Mouse (Mus musculus) ES-E14 (cell line): ENCODE measurements at regions not wholly inside any gene's neighbourhood (a gene's known extent, or its start where the extent isn't known, plus 50 kb on each side); places are given as distances from the start of the nearest gene placed in this dataset.

ENCODE experiments used
- DNase-seq: peaks from one replicate; pipeline ENCODE4 v3.0.0-alpha.2; 2013; ENCODE audit warnings: low read depth, low spot score
- H3K27ac ChIP-seq: 2 replicates; pipeline ENCODE4 v1.5.1; 2012; ENCODE audit warnings: low read depth, mild to moderate bottlenecking, low read length, moderate library complexity, mixed read lengths; ENCODE audit not compliant: poor library complexity, insufficient read depth, severe bottlenecking
- H3K36me3 ChIP-seq: 2 replicates; pipeline ENCODE4 v1.6.1; 2012; ENCODE audit warnings: mild to moderate bottlenecking, low read length, moderate library complexity, mixed read lengths; ENCODE audit not compliant: control insufficient read depth, poor library complexity, insufficient read depth, severe bottlenecking
- H3K4me1 ChIP-seq, 2 experiments: fragments of 150-350 bp in 1 of 2; sonication (generic) in 1 of 2; 2 replicates each; pipeline ENCODE4 v1.6.1; 2012; ENCODE audit warnings: low read length in 2 of 2, mild to moderate bottlenecking in 1 of 2, mixed read lengths in 1 of 2; ENCODE audit not compliant: control insufficient read depth in 2 of 2, insufficient read depth in 2 of 2, poor library complexity in 1 of 2
- H3K4me3 ChIP-seq, 2 experiments: fragments of 150-350 bp in 1 of 2; sonication (generic) in 1 of 2; 2 replicates each; pipeline ENCODE4 v1.5.1; 2012; ENCODE audit warnings: low read length in 2 of 2, low read depth in 1 of 2, mild to moderate bottlenecking in 1 of 2, mixed read lengths in 1 of 2; ENCODE audit not compliant: insufficient read depth in 1 of 2, poor library complexity in 1 of 2, severe bottlenecking in 1 of 2
- H3K9ac ChIP-seq: 2 replicates; pipeline ENCODE4 v1.6.1; 2012; ENCODE audit warnings: low read depth, mild to moderate bottlenecking, low read length, mixed read lengths; ENCODE audit not compliant: poor library complexity, insufficient read depth, severe bottlenecking
- H3K9me3 ChIP-seq: fragments of 150-350 bp; sonication (generic); 2 replicates; pipeline ENCODE4 v1.6.1; 2012; ENCODE audit warnings: low read depth, mild to moderate bottlenecking, low read length; ENCODE audit not compliant: control insufficient read depth, insufficient read depth
- CHD2 ChIP-seq: IDR thresholded peaks from 2 replicates; pipeline ENCODE4 v1.6.1; 2014; ENCODE audit warnings: mild to moderate bottlenecking, low read depth, low read length, inconsistent platforms
- HCFC1 ChIP-seq: IDR thresholded peaks from 2 replicates; pipeline ENCODE4 v1.6.1; 2012; ENCODE audit warnings: low read length, inconsistent platforms, borderline replicate concordance; ENCODE audit not compliant: insufficient read depth
- MAFK ChIP-seq: IDR thresholded peaks from 2 replicates; pipeline ENCODE4 v1.6.1; 2014; ENCODE audit warnings: mild to moderate bottlenecking, low read depth, low read length, inconsistent platforms; ENCODE audit not compliant: insufficient read depth
- ZC3H11A ChIP-seq: IDR thresholded peaks from 2 replicates; pipeline ENCODE4 v1.6.1; 2012; ENCODE audit warnings: low read depth, mild to moderate bottlenecking, inconsistent platforms, low read length, borderline replicate concordance
- ZNF384 ChIP-seq: IDR thresholded peaks from 2 replicates; pipeline ENCODE4 v1.6.1; 2012; ENCODE audit warnings: low read depth, low read length, inconsistent platforms
- in situ Hi-C, 2 experiments: fragments of 600-800 bp; cut with MboI; formaldehyde crosslinking; loops; one replicate each; pipeline ENCODE4 v1.15.1; 2025; ENCODE audit warnings: low sequenced_read_pairs in 2 of 2, inconsistent platforms in 1 of 2; ENCODE audit not compliant: unreplicated experiment in 2 of 2

DNA sequence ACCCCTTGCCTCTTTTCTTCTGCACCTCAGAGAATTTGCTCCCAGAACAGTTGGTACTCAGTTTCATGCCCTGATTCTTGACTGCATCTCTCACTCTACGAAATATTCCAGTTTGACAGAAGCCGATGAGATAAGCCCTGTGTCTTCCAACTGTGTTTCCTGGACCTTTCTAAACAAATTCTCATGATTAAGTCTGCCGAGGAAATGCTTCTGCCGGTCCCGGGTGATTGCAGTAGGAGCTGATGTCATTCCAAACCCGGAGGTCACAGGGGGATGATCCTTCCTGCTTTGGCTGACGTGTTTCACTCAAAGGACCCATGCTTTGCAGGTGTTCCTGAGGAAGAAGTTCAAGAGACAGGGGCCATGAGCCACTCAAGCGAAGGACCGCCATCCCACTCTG lies 172.2 kb downstream of the Rpl14 start:
- H3K9ac ChIP-seq: no peak overlapping the region
- no peak overlapping the region for H3K27ac ChIP-seq
- peaks cover 0 to 16% of the 10 kb centered on the region in 2 experiments; a peak in 2 of 4 replicates for H3K4me1 ChIP-seq
- in situ Hi-C loops: no loop called here
- no peaks in the 10 kb centered on the region for H3K36me3 ChIP-seq
- no peaks in the 10 kb centered on the region for H3K9me3 ChIP-seq
- DNase-seq: no peak
- TF ChIP-seq ZC3H11A (no peak), ZNF384 (no peak), HCFC1 (no peak), MAFK (no peak), CHD2 (no peak)
- no peak overlapping the region for H3K4me3 ChIP-seq

DNA sequence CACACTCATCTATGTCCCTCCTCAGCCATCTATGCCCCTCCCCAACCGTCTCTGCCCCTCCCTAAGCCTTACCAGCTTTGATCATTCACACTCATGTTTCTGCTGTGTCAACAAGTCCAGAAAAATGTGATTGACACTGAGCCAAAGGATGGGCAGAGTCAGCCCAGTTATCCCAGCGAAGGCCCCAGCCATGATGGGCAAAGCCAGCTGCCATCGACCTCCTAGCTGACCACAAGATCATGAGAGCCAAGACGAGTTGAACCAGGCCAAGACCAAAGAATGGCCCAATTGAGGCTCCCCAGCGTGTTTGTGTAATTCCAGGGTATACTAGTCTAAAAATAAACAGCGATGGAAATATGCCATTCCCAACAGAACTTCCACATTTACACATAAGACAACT lies 174.4 kb downstream of the Rpl14 start:
- peaks cover 0 to 9% of the 10 kb centered on the region in 2 experiments; a peak in 1 of 4 replicates for H3K4me1 ChIP-seq
- no peaks in the 10 kb centered on the region for H3K36me3 ChIP-seq
- no peak overlapping the region for H3K27ac ChIP-seq
- no peak for DNase-seq
- no peak overlapping the region for H3K9ac ChIP-seq
- no peaks in the 10 kb centered on the region for H3K9me3 ChIP-seq
- in situ Hi-C loops: no loop called here
- TF ChIP-seq ZNF384 (no peak), HCFC1 (no peak), MAFK (no peak), CHD2 (no peak)
- no peak overlapping the region for H3K4me3 ChIP-seq

DNA sequence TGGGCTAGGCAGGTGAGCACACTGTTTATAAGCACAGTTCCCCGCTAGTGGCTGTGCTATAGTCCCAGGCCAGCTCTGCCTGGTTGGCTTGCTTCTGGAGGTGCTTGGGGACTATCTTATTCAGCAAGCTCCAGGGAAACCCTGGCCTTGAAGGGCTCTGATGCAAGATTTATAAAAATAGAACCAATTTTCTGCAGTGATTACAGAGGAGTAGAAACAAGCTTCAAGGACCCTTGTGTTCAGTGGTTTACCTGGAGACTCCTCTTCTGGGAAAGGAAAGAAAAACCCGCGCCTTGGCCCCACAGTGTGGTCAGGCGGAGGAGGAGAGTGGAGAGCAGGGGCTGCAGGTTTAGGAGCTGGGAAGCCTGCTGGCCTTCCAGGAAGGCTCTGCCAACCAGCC lies 178.2 kb upstream of the Ctnnb1 start:
- no peak overlapping the region for H3K4me3 ChIP-seq
- H3K9me3 ChIP-seq: no peaks in the 10 kb centered on the region
- no peaks in the 10 kb centered on the region for H3K36me3 ChIP-seq
- no peak overlapping the region for H3K27ac ChIP-seq
- H3K9ac ChIP-seq: no peak overlapping the region
- DNase-seq: no peak
- TF ChIP-seq MAFK: no peak
- TF ChIP-seq ZC3H11A: no peak
- TF ChIP-seq ZNF384: no peak
- no peak for TF ChIP-seq HCFC1
- in situ Hi-C loops: no loop called here
- peaks cover 2 to 33% of the 10 kb centered on the region in 2 experiments for H3K4me1 ChIP-seq

DNA sequence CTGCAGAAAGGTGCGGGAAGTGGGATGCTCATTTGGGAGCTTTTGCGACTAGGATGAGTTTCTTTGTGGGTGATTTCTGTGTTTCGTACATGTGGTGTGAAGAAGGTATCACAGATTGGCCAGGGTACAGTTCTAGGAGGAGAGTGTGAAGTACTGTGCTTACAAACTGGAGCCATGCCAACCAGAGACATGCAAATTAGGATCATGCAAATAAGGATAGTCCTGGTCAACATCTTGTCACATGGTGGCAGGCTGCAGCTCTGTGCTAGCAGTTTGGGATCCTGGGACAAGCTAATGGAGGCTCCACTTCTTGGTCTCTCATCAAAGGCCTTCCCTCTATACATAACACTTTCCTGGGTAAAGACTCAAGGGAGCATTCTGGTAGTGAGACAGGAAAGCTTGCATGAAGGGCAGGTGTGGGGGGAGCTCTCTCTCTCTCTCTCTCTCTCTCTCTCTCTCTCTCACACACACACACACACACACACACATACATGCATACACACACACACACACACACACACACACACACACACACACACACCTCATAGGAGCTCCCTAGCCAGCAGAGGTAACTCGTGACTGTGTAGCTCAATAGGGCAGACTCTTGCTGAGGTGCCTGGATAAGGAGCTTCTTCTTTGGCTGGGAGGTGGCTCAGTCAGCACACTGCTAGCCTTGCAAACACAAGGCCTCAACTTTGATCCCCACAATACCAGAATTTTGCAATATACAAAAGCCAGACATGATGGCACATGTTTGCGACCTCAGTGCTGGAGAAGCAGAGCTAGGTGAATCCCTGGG lies 177.1 kb upstream of the Ctnnb1 start:
- no peak for DNase-seq
- in situ Hi-C loops: no loop called here
- Histone ChIP-seq H3K27ac (no peak overlapping the region), H3K4me1 (peaks cover 2 to 29% of the 10 kb centered on the region in 2 experiments), H3K9ac (no peak overlapping the region), H3K4me3 (no peak overlapping the region), H3K36me3 (no peaks in the 10 kb centered on the region), H3K9me3 (no peaks in the 10 kb centered on the region)
- TF ChIP-seq ZNF384 (no peak), HCFC1 (no peak), ZC3H11A (no peak), MAFK (no peak), CHD2 (no peak)

DNA sequence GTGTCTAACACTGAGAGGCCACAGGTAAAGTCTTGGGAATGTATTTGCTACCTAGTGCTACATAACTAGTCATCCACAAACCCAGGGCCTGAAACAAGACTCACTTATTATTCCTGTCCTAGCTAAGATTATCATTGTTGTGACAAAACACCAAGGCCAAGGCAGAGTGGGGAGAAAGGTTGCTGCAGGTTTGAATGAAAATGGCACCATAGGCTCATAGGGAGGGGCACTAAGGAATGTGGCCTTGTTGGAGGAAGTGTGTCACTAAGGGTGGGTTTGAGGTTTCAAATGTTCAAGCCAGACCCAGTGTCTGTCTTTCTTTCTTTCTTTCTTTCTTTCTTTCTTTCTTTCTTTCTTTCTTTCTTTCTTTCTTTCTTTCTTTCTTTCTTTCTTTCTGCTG lies 174.9 kb upstream of the Ctnnb1 start:
- H3K27ac ChIP-seq: no peak overlapping the region

More for the DNA sequence above, 174.9 kb upstream of the Ctnnb1 start:
- H3K9me3 ChIP-seq: no peaks in the 10 kb centered on the region
- no peaks in the 10 kb centered on the region for H3K36me3 ChIP-seq
- no peak overlapping the region for H3K4me3 ChIP-seq
- no peak overlapping the region for H3K9ac ChIP-seq
- DNase-seq: no peak
- H3K4me1 ChIP-seq: peaks cover 2 to 26% of the 10 kb centered on the region in 2 experiments
- TF ChIP-seq CHD2: no peak
- TF ChIP-seq ZC3H11A: no peak
- TF ChIP-seq HCFC1: no peak
- no peak for TF ChIP-seq MAFK
- TF ChIP-seq ZNF384: no peak
- in situ Hi-C loops: no loop called here
